Mouse (Mus musculus): Measurements from ENCODE around the gene Nuf2. TPM values are rescaled to one million over a fixed set of nuclear protein-coding genes. Genes with fewer than 3 reads are reported as not detected.
"Not testable (repeated sequence)": the region's sequence is repeated elsewhere in the genome, so short reads cannot be mapped to it uniquely, and the experiment has no call there.

The Nuf2 gene
- polyA plus RNA-seq, 1 experiment from 2014 or later: 47.8 TPM

DNA sequence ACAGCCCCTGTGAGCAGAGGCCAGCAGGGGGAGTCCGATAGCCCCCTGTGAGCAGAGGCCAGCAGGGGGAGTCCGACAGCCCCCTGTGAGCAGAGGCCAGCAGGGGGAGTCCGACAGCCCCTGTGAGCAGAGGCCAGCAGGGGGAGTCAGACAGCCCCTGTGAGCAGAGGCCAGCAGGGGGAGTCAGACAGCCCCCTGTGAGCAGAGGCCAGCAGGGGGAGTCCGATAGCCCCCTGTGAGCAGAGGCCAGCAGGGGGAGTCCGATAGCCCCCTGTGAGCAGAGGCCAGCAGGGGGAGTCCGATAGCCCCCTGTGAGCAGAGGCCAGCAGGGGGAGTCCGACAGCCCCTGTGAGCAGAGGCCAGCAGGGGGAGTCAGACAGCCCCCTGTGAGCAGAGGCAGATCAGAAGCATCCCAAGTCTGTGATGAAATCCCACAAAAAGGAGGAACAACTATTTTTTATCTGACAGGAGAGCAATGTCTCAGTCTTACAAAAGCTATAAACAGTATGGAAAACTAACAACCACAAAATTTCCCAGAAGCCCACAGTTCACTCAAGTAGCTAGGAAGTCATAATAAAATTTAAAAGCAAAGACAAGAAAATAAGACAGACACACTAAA is 13.3 kb downstream of the Nuf2 start:
- H3K4me3 ChIP-seq; H3K9ac ChIP-seq; H3K9me3 ChIP-seq; ATAC-seq (ENCODE audit: low FRiP score, low read depth); H3K27me3 ChIP-seq (replicated peaks); H3K4me2 ChIP-seq (replicated peaks); H3K27ac ChIP-seq; H3K4me1 ChIP-seq: not testable (repeated sequence)
- H3K36me3 ChIP-seq: peaks cover 47% of the 10 kb centered on the region
- WGBS: 92% methylated on average over 7 of the region's 7 CpGs

GRCm38 (mm10) chr1:169517376-169517892 is 13.8 kb downstream of the Nuf2 start:
- Histone ChIP-seq H3K4me2 (replicated peaks) (no peak overlapping the region), H3K9ac (no peak overlapping the region), H3K36me3 (peaks cover 44% of the 10 kb centered on the region), H3K27ac (no peak overlapping the region), H3K4me3 (no peak overlapping the region), H3K27me3 (replicated peaks) (no peaks in the 10 kb centered on the region), H3K4me1 (no peaks in the 10 kb centered on the region), H3K9me3 (no peaks in the 10 kb centered on the region)
- ATAC-seq (ENCODE audit: low FRiP score, low read depth): no peak
- 92% methylated on average over 8 of the region's 8 CpGs for WGBS

- H3K9ac ChIP-seq: no peak overlapping the region
- no peak overlapping the region for H3K4me3 ChIP-seq
- peaks cover 60% of the 10 kb centered on the region for H3K36me3 ChIP-seq
- no peaks in the 10 kb centered on the region for H3K27me3 ChIP-seq (replicated peaks)
- ATAC-seq (ENCODE audit: low FRiP score, low read depth): no peak
- no peak overlapping the region for H3K27ac ChIP-seq
- no peaks in the 10 kb centered on the region for H3K9me3 ChIP-seq
- no peak overlapping the region for H3K4me2 ChIP-seq (replicated peaks)
- WGBS: 92% methylated on average over 6 of the region's 6 CpGs
- H3K4me1 ChIP-seq: no peaks in the 10 kb centered on the region
These were observed 24.9 kb downstream of the Nuf2 start for GRCm38 (mm10) chr1:169506354-169506753.

GRCm38 (mm10) chr1:169502876-169503275 is 28.4 kb downstream of the Nuf2 start:
- Histone ChIP-seq H3K27ac (no peak overlapping the region), H3K9me3 (no peaks in the 10 kb centered on the region), H3K4me3 (no peak overlapping the region), H3K36me3 (peaks cover 61% of the 10 kb centered on the region), H3K4me2 (replicated peaks) (no peak overlapping the region), H3K4me1 (no peaks in the 10 kb centered on the region), H3K27me3 (replicated peaks) (no peaks in the 10 kb centered on the region), H3K9ac (no peak overlapping the region)
- WGBS: 93% methylated on average over 3 of the region's 3 CpGs
- ATAC-seq (ENCODE audit: low FRiP score, low read depth): no peak

GRCm38 (mm10) chr1:169495621-169496020 is 35.6 kb downstream of the Nuf2 start:
- Histone ChIP-seq H3K27ac (no peak overlapping the region), H3K4me3 (no peak overlapping the region), H3K9ac (no peak overlapping the region), H3K9me3 (no peaks in the 10 kb centered on the region), H3K27me3 (replicated peaks) (no peaks in the 10 kb centered on the region), H3K36me3 (peaks cover 15% of the 10 kb centered on the region), H3K4me1 (no peaks in the 10 kb centered on the region), H3K4me2 (replicated peaks) (no peak overlapping the region)
- WGBS: 77% methylated on average over 8 of the region's 8 CpGs
- no peak for ATAC-seq (ENCODE audit: low FRiP score, low read depth)

- H3K4me1 ChIP-seq: no peaks in the 10 kb centered on the region
- no peak for ATAC-seq (ENCODE audit: low FRiP score, low read depth)
- H3K27ac ChIP-seq: no peak overlapping the region
- no peak overlapping the region for H3K9ac ChIP-seq
- no peaks in the 10 kb centered on the region for H3K9me3 ChIP-seq
- no peaks in the 10 kb centered on the region for H3K36me3 ChIP-seq
- H3K27me3 ChIP-seq (replicated peaks): no peaks in the 10 kb centered on the region
- H3K4me2 ChIP-seq (replicated peaks): no peak overlapping the region
- no peak overlapping the region for H3K4me3 ChIP-seq
- 81% methylated on average over 1 of the region's 1 CpGs for WGBS
These were observed 39.7 kb downstream of the Nuf2 start for GRCm38 (mm10) chr1:169491561-169491960.

DNA sequence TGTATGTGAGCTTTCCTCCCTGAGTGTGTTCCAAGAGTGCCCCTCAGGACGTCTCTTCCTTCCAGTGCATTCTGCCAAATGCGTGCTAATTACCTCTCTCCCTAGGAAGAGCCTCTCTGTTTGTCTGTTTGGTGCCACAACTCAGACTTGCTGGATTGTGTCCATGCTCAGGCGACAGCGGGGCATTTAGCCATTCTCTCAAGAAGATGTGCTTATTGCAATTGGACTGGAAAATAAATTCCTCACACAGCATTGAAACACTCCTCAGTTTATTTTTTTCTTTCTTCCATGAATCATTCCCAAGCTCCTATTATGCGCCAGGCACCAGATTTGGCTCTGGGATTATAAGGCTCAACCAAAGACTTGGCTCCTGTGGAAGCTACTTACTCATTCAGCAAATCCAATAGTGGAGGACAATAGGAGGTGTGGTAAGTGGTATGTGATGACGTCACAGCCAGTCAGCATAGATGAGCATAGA is 45.8 kb downstream of the Nuf2 start:
- 63% methylated on average over 6 of the region's 6 CpGs for WGBS
- ATAC-seq (ENCODE audit: low FRiP score, low read depth): no peak
- H3K4me2 ChIP-seq (replicated peaks): no peak overlapping the region
- no peaks in the 10 kb centered on the region for H3K4me1 ChIP-seq
- no peak overlapping the region for H3K27ac ChIP-seq
- no peak overlapping the region for H3K4me3 ChIP-seq
- no peaks in the 10 kb centered on the region for H3K9me3 ChIP-seq
- H3K27me3 ChIP-seq (replicated peaks): no peaks in the 10 kb centered on the region
- H3K9ac ChIP-seq: no peak overlapping the region
- no peaks in the 10 kb centered on the region for H3K36me3 ChIP-seq

DNA sequence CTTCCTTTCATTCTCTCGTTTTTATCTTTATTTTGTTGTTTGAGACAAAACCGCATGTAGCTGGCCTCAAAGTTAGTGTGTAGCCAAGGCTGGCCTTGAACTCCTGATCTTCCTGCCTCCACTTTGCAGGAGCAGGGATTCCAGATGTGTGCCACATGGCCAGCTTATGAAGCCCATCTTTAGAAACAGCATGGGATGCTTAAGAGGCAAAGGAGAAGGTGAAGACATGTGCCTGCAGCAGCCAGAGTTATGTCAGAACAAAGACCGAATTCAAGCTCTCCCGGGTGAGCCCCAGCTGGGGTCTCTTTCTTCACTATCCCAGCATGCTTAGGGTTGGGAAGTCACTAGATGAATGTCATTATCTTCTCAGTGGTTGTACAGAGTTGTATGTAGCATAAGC is 46.7 kb downstream of the Nuf2 start:
- no peaks in the 10 kb centered on the region for H3K27me3 ChIP-seq (replicated peaks)
- no peak overlapping the region for H3K9ac ChIP-seq
- ATAC-seq (ENCODE audit: low FRiP score, low read depth): no peak
- H3K36me3 ChIP-seq: no peaks in the 10 kb centered on the region
- no peak overlapping the region for H3K4me3 ChIP-seq
- WGBS: 75% methylated on average over 4 of the region's 4 CpGs
- no peak overlapping the region for H3K27ac ChIP-seq
- no peak overlapping the region for H3K4me2 ChIP-seq (replicated peaks)
- H3K9me3 ChIP-seq: no peaks in the 10 kb centered on the region
- no peaks in the 10 kb centered on the region for H3K4me1 ChIP-seq

GRCm38 (mm10) chr1:169482596-169483335 is 48.5 kb downstream of the Nuf2 start:
- no peak overlapping the region for H3K4me2 ChIP-seq (replicated peaks)
- H3K9me3 ChIP-seq: no peaks in the 10 kb centered on the region
- no peak overlapping the region for H3K27ac ChIP-seq
- H3K36me3 ChIP-seq: no peaks in the 10 kb centered on the region
- no peak for ATAC-seq (ENCODE audit: low FRiP score, low read depth)
- WGBS: 91% methylated on average over 6 of the region's 6 CpGs
- H3K4me1 ChIP-seq: no peaks in the 10 kb centered on the region
- H3K27me3 ChIP-seq (replicated peaks): no peaks in the 10 kb centered on the region
- no peak overlapping the region for H3K9ac ChIP-seq
- no peak overlapping the region for H3K4me3 ChIP-seq

DNA sequence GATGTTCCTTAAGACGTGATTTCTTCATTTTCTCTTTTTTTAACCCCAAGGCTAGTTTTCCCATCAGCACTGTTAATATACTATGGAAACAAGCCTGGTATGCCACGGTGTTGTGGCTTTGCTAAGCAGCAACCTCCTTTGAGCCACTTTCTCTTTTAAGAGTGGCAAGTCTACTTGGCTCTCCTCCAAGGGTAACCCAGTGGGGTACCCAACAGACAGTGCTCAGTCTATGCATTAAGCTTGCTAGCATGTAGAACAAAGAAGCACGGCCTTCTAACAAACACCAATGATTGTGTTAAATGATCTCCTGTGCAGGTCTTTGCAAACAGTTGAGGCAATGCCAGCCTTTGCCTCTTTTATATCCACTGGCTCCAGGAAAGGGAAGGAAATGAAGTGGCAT is 60.1 kb downstream of the Nuf2 start:
- WGBS: 58% methylated on average over 3 of the region's 3 CpGs
- no peak overlapping the region for H3K4me2 ChIP-seq (replicated peaks)

DNA sequence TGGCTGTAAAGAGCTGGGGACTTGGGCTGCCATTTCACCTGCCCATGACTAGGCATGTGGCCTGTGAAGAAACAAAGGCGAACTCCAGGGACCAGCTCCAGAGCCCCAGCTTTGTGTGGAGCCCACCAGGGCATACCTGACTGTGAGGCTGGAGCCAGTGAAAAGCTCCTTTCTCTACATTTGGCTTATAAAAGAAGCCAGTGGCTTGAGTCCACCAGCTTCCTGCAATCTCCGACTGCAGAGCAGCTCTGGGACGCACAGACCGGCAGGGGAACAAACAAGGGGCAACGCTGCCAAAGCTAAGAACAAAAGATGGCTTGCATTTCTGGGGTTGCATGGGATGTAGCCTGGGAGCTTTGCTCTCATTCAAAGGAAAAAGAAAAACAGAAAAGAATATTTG is 63.5 kb downstream of the Nuf2 start:
- Histone ChIP-seq H3K9me3 (no peaks in the 10 kb centered on the region), H3K27ac (no peak overlapping the region), H3K27me3 (replicated peaks) (no peaks in the 10 kb centered on the region), H3K4me3 (no peak overlapping the region), H3K4me2 (replicated peaks) (no peak overlapping the region), H3K4me1 (no peaks in the 10 kb centered on the region), H3K9ac (no peak overlapping the region), H3K36me3 (no peaks in the 10 kb centered on the region)
- no peak for ATAC-seq (ENCODE audit: low FRiP score, low read depth)
- 75% methylated on average over 5 of the region's 5 CpGs for WGBS

More for the DNA sequence above, 60.1 kb downstream of the Nuf2 start:
- Histone ChIP-seq H3K27ac (no peak overlapping the region), H3K4me3 (no peak overlapping the region), H3K36me3 (no peaks in the 10 kb centered on the region), H3K27me3 (replicated peaks) (no peaks in the 10 kb centered on the region), H3K4me1 (no peaks in the 10 kb centered on the region), H3K9me3 (no peaks in the 10 kb centered on the region), H3K9ac (no peak overlapping the region)
- no peak for ATAC-seq (ENCODE audit: low FRiP score, low read depth)

- no peak overlapping the region for H3K9ac ChIP-seq
- no peak overlapping the region for H3K27ac ChIP-seq
- no peaks in the 10 kb centered on the region for H3K36me3 ChIP-seq
- no peaks in the 10 kb centered on the region for H3K9me3 ChIP-seq
- peaks cover 9% of the 10 kb centered on the region for H3K4me1 ChIP-seq
- H3K4me3 ChIP-seq: no peak overlapping the region
- no peaks in the 10 kb centered on the region for H3K27me3 ChIP-seq (replicated peaks)
- no peak overlapping the region for H3K4me2 ChIP-seq (replicated peaks)
- no peak for ATAC-seq (ENCODE audit: low FRiP score, low read depth)
- 79% methylated on average over 15 of the region's 15 CpGs for WGBS
These were observed 68.7 kb downstream of the Nuf2 start for GRCm38 (mm10) chr1:169462386-169463115.

Data from neural tube, embryonic 12.5 days (tissue).